Mouse (Mus musculus) spleen, postnatal 4 days (tissue): ENCODE results near the gene Dlgap4.

Experiments
- DNase-seq, 2 experiments: peaks; one replicate each; pipeline ENCODE4 v3.0.0; 2022; ENCODE audit warnings: low spot score in 2 of 2

Dlgap4 gene

GRCm38 (mm10) chr2:156617536-156617935 lies 4.0 kb downstream of the Dlgap4 start:
- DNase-seq, result no peak

GRCm38 (mm10) chr2:156620874-156621273 lies 7.4 kb downstream of the Dlgap4 start:
- no peak for DNase-seq

DNA sequence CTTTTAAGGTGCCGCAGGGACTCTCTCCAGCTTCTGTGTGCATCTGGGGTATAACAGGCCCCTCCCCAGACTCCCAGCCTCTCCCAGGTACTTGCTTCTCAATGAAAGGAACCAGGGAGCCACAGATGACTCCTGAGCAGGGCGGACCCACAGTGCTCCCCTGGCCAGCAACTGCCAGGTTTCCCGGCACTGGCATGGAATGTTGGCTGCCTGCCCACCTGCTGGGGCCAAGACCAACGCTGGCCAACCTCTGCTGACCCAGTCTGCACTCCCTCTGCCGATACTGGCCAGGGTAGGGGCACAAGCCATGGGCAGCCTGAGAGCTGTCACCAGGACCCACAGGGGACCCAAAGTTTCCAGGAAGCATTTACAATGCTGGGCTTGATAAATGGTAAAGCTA lies 7.9 kb downstream of the Dlgap4 start:
- no peak for DNase-seq

DNA sequence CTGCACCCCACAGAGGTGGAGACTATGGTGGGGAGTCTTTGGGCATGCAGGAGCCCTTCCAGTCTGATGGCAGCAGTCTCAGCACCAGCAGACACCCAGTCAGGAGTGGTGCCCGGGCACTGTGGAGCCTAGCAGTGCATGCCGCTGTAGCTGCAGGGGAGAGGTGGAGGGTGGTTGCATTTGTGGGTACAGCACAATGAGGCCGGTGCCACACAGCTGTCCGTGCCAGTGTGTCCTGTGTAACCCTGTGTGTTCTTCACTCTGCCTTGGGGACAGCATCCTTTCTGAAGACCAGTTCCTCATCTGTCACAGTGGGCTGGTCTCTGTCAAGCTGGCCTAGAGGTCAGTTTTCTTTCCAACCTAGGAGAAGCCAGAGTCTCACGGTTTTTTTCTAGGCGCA lies 8.7 kb downstream of the Dlgap4 start:
- no peak for DNase-seq

- no peak for DNase-seq
Measured at GRCm38 (mm10) chr2:156623246-156623645, 9.7 kb downstream of the Dlgap4 start.

DNA sequence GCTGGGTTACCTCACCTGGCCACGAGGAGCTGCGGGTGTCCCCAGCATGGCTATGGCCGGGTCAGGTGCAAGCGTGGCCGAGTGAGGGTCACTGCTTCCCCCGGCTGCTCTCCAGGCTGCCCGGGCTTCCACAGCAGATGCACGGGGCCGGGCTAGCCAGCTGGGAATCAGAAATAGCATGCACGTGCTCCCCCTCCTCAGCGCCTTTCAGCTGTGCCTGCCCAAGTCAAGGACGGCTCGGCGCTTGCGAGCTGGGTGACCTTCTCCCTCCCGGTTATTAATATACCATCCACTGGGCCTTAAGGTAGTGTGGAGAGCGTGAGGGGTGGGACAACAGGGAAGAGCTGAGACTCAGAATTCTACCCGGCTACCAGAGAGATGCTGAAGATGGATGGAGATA lies 11.8 kb downstream of the Dlgap4 start:
- no peak for DNase-seq

- DNase-seq, result no peak
Measured at GRCm38 (mm10) chr2:156626119-156626518, 12.6 kb downstream of the Dlgap4 start.

DNA sequence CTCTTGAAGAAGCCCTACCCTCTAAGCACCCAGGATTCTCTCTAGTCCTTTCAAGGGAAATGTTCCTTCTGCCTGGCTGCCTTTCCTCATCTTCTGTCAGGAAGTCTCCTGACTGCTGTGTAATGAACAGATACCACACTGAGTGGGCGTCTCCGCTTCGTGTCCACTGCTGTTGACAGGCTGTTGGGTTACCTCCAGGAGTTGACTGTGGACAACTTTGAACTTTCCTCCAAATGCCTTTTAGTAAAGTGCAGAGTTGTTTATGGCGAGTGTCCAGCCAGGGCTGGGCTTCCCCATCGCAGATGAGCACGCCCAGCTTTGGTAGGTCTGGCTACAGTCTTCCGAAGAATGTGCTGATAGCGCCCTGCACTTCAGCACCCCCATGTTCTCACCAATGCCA lies 13.0 kb downstream of the Dlgap4 start:
- DNase-seq, result no peak

DNA sequence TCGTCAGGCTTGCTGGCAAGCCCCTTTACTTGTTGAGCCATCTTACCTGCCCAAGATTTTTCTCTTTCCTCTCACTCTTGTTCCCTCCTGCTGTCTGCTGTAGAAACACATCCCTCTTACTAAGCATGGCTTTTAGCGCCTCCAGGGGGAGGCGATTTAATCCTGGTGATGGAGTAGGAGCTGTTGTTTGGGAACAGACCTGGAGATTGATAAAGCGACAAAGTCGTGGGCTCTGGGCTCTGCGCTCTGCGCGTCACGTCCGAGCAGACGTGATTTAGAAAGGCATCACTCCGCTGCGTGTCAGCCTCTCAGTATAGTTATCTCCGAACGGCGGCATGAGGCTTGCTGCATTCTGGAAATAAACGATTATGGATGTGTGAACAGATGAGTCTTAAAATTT lies 14.4 kb downstream of the Dlgap4 start:
- DNase-seq, result no peak

- no peak for DNase-seq
Measured at GRCm38 (mm10) chr2:156630288-156630687, 16.8 kb downstream of the Dlgap4 start.

DNA sequence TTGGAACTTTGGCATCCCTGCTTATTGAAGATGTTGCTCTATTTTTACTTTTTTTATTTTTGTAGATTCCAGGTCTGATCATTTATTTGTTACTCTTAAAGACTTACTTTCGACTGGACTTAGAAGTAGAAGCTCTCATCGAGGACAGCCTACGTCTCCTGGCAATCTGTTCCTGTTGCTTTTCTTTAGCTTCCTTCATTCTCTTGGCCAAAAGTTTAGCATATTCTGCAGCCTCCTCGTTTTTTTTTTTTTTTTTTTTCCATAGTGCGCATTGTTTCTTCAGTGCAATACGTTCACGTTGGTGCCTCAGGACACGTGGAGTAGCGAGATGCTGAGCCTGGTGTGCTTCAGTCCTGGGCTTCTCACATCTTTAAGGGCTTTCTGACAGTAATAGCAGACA lies 19.2 kb downstream of the Dlgap4 start:
- DNase-seq, result no peak

GRCm38 (mm10) chr2:156635091-156635490 lies 21.6 kb downstream of the Dlgap4 start:
- no peak for DNase-seq

GRCm38 (mm10) chr2:156641141-156641540 lies 27.6 kb downstream of the Dlgap4 start:
- DNase-seq, result no peak

- DNase-seq, result no peak
Measured at GRCm38 (mm10) chr2:156642931-156643330, 29.4 kb downstream of the Dlgap4 start.

GRCm38 (mm10) chr2:156643406-156643805 lies 29.9 kb downstream of the Dlgap4 start:
- no peak for DNase-seq

DNA sequence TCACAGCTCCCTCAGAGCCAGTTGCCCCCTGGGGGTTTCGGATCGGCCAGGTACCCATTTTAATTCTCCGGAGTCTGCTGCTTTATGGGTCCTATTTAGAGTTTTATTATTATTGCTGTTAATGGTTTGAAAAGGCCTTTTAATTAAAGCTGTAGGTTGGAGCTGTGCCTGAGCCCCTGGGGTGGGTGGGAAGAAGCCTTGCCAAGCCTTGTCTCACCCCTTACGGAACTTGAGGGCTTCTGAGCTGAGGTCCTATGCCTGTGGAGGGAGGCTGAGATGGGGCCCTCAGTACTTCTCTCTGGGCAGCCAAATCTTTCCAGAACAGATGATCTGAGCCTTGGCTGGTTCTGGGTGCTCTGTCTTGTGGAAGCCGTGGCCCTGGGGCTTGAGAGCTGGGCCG lies 31.6 kb downstream of the Dlgap4 start:
- DNase-seq, result no peak

DNA sequence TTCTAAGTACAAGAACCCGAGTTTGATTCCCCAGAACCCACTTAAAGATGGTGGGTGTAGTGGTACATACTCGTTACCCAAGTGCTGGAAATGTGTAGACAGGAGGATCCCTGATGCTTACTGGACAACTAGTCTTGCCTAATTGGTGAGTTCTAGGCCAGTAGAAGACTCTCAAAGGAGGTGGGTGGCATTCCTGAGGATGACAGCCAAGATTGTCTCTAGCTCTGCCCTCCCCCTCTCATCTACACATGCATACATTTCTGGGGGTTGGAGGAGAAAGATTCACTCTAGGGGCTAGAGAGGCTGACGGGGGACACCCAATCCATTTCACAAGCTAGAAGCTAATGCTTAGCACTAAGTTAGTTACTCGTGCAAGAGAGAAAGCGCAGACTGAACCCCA lies 33.4 kb downstream of the Dlgap4 start:
- no peak for DNase-seq

GRCm38 (mm10) chr2:156648042-156648441 lies 34.5 kb downstream of the Dlgap4 start:
- no peak for DNase-seq

DNA sequence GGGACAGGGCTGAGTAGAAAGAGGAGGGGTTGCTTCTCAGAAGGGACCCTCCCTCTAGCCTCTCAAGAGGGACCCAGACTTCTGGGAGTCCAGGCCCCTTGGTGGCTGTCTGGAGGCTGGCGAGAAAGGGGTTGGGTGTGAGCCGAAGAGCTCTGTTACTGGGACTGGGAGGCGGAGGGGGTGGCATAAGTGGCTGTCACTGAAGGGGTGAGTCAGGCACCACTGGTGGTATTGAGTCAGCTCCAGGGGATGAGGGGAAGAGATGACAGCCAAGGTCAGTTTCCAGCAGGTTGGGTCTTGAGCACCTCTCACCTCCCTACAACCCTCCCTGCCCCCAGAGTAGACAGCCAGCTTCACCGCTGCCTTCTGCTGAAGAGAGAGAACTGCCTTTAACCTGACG lies 35.9 kb downstream of the Dlgap4 start:
- no peak for DNase-seq

DNA sequence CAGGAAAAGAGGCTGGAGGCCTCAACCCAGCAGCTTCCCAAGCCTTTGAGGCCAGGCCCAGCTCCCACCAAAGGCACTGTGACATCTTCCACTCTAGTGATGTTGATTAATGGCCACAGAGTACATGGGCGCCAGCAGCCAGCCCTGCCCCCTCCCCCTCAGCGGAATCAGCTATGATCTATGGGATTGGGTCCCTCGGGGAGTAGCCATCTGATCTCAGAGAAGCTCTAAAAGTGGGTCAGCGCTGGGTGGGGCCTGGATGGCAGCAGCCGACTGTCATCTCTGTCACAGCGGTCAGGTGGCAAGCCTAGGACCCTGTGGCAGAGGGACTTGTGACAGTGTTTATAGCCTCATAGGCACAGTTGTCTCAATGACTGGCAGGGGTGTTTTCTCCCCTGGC lies 37.5 kb downstream of the Dlgap4 start:
- no peak for DNase-seq

- DNase-seq, result peak; percentile 38 to 80
Measured at GRCm38 (mm10) chr2:156652841-156653240, 39.3 kb downstream of the Dlgap4 start.

DNA sequence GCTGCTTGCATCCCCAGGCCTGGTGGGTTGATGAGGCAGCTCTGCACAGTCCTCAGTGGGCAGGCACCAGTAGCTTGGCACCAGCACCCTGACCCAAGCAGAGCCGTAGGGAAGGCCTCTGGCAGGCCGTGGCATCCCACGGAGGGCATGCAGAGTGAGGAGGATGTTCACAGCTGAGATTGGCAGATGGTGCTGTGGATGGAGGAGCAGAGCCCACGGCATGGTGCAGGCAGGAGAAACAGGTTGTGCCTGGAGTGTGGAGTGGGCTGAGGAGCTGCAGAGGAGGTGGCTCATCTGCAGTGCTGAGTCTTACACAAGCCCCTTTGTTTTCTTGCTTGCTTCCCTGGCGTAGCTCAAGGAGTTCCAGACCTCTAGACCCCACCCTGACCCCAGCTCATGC lies 40.6 kb downstream of the Dlgap4 start:
- no peak for DNase-seq

GRCm38 (mm10) chr2:156655626-156656025 lies 42.1 kb downstream of the Dlgap4 start:
- no peak for DNase-seq

- DNase-seq, result no peak
Measured at GRCm38 (mm10) chr2:156657522-156657921, 44.0 kb downstream of the Dlgap4 start.

DNA sequence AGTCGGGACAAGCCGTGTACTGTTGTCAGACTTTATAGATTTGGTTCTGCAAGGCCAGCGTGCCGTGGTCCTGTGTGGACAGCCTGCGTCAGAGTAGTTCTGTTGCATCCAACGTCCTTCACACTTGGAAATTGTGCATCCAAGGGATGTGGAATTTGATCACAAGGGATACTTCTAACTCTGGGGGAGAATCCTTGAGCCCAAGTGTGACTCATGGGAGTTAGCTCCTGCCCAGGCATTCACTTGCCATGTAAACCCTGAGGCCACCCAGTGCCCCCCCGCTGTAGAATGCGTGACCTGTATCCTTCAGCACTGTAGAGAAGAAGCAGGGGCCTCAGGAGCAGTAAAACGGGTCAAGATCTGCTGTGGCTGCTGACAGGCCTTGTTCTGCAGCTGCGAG lies 44.7 kb downstream of the Dlgap4 start:
- DNase-seq, result no peak
